Mouse (Mus musculus) cerebellum, postnatal 10 days (tissue): ENCODE measurements around the gene Slc1a7.

Source experiments
- DNase-seq, 2 experiments: peaks; one replicate each; pipeline ENCODE4 v3.0.0; 2021; ENCODE audit warnings: mixed read lengths in 2 of 2

The Slc1a7 gene

DNA sequence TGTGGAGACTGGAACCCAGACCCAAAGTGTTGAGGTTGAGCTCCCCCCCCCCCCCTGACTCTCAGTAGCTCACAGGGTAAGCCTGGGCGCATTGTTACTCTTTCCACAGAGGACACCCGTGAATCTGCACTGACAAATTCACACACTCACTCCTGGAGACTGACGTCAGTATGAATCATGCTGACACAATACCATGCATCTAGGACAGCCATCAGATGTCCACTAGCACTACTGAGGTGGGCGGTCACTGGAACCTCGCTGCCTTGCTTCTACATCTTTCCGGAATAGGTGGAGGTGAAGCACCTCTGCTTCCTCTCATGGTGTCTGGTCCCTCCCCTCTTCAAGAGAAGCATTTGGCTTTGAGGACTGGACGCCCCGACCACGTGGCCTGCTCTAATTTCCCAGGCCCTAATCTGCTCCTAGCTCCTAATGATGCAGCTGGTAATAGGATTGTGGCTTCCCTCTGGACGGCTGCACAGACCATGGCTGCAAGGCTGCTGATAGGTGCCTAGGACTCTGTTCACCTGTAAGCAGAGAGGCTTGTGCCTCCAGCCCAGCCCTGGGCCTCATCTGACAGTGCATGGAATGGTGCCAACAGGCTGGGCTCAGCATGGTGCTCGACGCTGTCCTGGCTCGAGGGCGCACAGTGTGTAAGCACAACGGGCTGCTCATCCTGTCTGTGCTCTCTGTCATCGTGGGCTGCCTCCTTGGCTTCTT lies at the start of gene Slc1a7:
Gene Slc1a7, plus strand, starts transcription at position 367 of the 717 bp plus-strand sequence.
- DNase-seq = peak in 1 of 2 experiments; percentile 28

DNA sequence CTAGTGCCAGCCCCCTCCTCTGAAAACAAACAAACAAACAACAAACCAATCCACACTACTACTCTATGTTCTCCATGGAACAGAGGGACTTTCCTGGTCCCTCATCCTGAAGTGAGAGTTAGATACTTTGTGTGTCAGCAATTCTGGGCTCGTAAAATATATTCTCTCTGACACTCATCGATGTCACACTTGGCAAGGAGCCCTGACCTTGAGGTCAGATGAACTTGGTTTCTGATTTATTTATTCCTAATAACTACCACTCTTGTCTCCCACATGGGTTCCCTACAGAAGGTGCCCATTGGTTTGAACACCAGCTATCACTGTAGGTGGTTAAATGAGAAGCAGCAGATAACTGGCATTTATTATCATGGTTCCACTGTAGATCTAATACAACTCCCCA lies 47.8 kb upstream of the Slc1a7 start:
- DNase-seq = no peak

DNA sequence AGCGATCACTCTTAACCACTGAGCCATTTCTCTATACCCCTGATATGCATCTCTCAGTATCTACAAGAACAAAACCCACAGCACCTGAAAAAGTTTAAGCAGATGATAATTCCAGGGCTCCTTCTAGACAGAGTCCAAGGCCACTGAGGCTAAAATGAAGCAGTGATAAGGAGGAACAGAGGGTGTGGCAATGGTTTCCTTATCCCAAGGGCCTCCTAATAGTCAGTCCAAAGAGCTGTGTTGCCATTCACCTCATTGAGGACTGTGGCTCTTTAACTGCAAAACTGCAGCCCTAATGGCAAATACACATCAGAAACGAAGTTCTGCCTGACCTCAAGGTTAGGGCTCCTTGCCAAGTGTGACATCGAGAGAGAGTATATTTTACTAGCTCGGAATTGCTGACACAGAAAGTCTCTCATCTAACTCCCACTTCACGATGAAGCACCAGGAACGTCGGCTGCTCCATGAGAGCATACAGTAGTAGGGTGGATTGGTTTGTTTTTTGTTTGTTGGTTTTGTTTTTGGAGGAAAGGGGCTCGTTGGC lies 46.9 kb upstream of the Slc1a7 start:
- DNase-seq = no peak

DNA sequence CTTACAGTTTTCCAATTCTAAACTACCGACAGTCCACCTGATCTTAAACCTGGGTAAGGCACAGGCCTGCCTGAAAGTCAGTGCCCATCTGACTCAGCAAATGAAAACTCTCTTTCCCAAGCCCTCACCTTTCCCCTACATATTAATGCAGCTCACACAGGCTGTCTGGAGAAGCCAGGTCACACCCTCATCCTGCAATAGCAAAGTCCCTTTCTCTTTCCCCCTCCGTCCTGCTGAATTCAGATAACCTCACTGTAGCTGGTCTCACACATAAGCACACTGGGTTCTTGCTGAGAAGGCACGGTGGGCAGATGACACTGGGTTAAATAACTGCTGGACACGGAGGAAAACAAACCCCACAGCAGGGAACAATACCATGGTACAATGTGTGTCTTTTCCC lies 46.2 kb upstream of the Slc1a7 start:
- no peak for DNase-seq

DNA sequence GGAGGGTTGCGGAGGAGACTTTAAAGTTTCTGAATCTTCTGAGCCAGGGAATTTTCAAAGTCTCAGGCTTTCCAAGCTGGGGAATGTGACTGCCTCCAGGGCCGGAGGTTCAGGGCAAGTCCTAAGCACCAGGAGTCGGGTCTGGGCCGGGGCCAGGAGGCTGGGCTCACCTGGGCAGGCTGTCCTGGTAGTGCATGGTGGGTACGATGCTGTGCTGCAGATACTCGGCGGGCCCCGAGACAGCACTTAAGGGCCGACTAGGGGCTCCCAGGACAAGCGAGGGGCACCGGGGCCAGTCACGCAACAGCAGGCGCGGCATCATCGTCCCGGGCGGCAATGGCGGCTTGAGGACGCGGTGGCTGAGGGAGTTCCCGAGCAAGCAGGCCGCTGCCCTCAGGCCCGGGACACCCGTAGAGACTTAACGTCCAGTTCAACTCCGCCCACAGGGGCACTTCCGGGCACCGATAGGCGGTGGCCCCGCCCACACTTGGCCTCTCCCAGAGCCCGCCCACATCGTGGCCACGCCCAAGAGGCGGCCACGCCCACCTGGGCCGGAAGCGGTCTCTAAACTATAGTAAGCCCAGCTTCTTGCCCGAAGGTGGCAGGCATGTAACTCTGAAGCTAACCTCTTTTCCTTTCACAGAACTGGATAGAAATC lies 44.9 kb upstream of the Slc1a7 start, which contains the start of gene Cpt2:
Gene Cpt2, minus strand, starts transcription at position 466 of the 658 bp plus-strand sequence.
- DNase-seq = peak; percentile 92 to 94

DNA sequence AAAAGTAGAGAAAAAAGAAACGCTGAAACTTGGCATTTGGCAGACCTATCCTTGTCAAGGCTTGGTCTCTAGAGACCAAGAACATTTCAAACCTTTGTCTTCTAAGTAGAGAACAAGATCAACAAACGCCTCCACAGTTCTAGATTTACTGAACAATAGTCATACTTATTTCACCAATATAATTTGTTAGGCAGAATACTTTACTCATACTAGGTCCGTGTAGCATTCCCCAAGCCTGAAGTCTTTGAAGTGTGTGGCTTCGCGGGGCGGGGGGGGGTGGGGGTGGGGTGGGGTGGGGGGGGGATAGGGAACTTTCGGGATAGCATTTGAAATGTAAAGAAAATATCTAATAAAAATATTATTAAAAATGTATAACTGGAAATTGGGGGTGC lies 44.3 kb upstream of the Slc1a7 start:
- no peak for DNase-seq

DNA sequence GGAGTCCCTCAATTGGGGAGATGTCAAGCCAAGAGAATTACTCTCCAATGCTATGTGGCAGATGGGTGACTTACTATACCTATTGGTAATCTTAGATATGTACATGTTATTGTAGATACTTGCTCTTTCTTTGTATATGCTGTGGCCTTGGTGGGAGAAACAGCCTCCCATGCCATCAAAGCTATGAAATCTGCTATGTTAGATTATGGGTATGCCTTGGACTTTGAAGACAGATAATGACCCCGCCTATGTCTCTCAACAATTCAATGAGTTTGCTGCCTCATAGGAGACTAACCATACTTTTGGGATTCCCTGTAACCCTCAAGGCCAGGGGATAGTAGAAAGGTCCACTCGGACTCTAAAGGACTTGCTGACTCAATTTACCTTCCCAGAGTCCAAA lies 39.9 kb upstream of the Slc1a7 start:
- DNase-seq = no peak

DNA sequence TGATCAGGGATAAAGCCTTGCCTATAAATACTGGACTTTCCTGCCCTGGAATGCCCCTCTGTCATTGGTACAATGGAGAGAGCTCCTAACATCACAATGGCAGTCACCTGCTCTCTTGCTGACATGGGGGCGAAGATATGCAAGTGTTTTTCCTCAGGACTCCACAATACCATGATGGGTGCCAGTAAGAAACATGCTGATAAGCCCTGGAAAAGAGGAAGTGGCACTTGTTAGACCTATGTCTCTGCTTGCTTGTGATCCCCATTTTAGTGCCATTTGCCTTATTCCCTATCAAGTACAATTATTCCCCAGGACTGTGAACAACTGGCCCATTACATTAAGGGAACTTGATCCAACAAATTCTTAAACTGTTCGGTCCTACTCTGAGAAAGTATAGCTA lies 39.4 kb upstream of the Slc1a7 start:
- DNase-seq = no peak

DNA sequence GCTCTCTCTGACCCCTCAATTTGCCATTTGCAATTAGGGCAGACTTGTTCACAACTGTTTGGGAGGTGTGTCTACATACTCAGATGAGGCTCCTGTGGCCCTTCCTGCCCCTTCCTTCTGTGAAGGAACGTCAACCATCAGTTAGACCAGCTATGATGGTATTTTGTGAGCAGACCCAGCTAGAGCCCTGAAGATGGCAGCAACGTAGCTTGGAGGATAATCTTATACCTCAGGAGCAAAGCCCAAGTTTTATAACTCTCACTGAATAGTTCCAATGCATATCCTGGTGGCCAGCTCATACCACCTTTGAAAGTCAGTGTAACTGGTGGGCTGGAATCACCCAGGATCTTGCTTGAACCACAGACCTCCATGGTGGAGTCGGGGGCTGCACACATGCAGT lies 36.7 kb upstream of the Slc1a7 start:
- no peak for DNase-seq

DNA sequence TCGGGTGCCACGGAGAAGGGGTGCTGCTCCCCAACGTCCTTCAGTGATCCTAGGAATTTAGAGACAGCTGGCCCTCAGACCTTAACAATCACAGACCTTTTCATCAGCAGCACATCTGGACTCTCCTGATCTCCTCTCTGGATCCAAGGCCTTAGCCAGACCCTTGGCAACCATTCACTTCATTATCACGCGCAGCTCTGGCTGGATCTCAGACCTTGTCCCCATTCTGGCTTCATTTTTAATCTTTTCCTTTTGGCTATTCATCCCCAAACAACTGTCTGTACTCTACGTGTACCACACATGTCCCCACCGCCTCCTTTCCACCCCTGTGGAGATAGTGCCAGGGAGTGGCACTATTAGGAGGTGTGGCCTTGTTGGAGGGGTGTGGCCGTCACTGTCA lies 34.9 kb upstream of the Slc1a7 start:
- no peak for DNase-seq

DNA sequence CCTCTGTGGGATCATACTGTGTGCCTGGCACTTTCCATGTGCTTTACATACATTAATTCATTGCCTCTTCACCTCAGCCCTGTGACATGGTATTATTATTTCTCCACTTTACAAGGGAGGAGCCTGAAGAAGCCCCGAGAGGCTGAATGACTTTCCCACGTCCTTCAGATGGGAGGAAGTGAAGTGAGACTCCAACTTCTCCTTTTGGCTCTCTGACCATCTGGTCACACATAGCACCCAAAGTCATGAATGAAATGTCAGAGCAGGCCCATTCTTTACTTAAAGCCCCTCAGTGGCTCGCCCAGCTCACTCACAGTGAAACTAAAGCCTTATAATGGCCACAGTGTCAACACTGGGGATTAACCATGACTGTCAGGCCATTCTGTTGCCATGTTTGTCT lies 32.9 kb upstream of the Slc1a7 start:
- DNase-seq = no peak

DNA sequence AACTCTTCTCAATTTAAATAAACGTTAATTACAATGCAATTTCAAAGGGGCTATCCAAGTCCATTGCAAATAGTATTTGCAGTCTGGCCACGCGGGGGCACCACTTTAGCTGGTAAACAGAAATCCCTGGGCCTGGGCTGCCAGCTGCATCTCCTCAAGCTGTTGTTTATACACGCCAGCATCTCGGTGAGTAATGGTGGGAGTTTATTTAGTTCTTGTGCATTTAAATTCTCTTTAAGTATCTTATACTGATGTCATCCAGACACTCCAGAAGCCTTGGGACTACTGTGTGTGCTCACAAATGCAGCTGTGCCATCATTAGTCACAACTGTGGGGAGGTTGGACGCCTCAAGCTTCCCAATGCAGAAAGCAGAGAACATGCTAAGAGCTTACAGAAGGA lies 30.8 kb upstream of the Slc1a7 start:
- DNase-seq = peak; percentile 90 to 91

DNA sequence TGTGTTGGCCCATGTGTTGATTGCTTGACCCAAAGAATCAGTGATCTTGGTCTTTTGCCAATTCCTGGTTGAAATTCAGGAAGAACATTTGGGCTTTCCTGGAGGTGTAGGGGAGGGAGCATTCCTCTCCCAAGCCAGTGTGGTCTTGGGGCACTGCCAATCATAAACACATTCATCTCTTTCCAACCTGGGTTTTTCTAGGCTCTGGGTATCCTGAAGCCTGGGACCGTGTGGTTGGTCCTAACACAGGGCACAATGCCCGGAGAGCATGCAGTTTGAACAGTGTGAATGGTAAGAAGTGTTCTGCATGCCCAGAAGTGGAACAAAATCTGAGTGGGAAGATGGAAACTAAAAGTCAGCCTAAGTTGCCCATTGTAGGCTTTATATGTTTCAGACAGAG lies 30.0 kb upstream of the Slc1a7 start:
- peak; percentile 65 to 77 for DNase-seq

DNA sequence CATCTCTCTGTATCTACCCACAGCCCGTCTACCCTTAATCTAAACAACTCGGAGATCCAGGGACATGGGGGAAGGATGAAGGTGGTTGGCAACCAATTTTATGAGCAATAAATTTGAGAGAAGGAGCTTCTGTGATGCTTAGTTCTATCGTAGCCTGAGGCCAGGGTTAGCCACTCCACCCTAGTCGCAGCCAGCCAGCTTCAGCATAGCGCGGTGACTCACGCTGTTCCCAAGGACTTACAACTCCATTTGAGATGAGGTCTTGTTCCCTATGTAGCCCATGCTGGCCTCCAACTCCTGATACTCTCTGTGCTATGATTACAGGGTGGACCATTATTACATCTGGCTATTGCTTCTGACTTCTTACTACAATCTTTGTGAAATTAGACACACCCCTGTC lies 25.4 kb upstream of the Slc1a7 start:
- no peak for DNase-seq

DNA sequence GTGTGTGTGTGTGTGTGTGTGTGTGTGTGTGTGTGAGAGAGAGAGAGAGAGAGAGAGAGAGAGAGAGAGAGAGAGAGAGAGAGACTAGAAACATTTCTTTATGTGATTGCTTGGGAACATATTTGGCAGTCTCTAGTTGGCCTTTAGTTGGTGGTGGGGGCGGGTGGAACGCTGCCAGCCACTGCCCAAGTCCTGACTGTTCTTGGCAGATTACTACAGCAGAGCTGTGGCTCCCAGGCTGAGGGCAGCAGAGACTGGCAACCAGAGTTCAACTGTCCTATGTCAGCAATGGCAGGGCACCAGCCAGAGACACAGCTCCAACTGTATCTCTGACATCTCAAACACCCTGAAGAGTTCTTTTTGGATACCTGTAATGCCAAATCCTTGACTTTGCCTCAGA lies 24.0 kb upstream of the Slc1a7 start:
- DNase-seq = peak; percentile 55 to 76

DNA sequence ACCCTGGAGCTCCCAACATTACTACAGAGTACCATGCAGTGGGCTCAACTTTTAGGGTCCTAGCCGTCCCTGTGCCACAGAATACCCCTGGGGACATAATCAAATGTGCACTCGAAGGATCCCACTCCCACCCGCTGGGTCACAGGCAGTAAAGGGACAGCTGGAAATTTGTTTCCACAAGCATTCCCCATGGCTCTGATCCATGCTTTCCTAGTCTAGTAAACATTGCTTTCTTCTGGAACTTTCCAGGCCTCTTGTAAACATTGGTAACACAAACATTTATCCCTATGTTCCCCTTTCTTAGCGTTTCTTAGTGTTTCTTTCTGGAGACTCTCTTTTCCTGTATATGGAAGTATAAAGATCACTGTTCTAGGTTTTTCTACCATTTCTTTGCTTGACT lies 18.2 kb upstream of the Slc1a7 start:
- DNase-seq = no peak

DNA sequence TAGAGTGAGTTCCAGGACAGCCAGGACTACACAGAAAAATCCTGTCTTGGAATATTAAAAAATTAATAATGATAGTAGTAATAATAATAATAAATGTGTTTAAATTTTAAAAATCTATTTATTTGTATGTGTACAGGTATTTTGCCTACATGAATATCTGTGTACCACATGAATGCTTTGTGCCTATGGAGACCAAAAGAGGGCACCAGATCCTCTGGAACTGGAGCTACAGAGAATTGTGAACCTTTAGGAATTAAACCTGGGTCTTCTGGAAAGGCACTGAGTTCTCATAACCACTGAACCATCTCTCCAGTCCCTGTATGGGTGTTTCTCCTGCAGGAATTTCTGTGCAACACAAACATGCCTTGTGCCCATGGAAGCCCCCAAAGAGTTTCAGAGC lies 15.3 kb upstream of the Slc1a7 start:
- DNase-seq = peak; percentile 38 to 49

DNA sequence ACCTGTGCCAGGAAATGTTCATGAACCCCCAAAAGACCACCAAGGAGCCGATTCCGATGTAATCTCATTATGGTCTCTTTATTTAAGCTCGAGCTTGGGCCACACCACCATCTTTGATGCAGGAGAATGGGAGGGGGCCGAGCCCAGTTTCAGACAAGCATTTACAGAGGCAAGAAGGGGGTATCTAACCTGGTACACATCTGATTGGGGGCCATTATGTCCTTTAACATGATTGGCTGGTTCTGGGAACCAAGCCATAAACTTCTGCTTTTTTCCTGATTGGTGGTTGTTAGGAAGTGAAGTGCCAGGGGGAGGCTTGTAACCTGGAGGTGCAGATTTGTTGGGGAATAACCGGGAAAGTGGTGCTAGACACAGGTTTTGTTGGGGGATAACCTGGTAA lies 12.4 kb upstream of the Slc1a7 start:
- no peak for DNase-seq

DNA sequence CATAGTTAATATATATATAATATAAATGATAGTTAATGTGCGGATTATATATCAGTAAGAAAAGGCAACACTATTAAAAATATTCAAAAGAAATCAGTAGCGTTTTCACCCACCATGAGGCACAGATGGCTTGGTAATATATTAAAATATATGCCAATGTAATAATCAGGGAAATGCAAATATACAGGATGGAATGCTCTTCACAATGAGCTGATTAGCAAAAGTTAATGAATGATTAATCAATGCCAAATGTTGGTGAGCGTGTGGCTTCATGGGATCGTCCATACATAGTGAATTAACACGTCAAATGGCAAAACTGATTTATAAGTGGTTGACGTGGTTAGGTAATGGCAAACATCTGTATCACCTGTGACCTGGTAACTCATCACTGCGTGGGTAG lies 9.6 kb upstream of the Slc1a7 start:
- no peak for DNase-seq

DNA sequence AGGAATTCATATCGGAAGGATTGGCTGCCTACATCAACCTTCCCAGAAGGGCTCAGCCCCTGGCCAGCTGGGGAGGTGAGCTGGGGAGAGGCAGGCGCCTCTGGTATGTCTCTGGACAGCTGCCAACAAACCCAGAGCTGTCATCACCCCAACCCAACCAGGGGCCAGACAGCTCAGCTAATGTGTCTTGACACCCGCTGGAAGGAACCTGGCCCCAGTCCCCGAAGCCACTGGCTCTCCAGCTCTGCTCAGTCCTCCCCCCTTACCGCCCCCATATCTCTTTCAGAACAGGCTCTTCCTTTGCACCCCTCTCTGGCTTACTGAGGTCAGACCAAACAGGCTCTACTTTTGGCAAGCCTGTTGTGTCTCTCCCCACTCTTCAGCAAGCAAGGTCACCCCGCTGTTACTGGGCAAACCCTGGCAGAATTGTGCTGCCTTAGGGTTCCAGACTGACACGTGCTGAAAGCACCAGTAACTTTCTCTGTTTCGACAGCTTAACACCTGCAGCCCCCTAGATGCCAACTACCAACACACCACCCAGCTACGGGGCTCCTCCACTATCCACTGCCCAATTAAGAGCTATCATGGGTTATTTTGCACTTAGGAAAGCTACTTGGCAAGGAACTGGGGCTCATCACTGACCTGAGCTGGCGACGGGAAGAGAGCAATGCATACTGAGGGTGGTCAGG lies 5.9 kb upstream of the Slc1a7 start:
- DNase-seq = peak; percentile 59 to 65

DNA sequence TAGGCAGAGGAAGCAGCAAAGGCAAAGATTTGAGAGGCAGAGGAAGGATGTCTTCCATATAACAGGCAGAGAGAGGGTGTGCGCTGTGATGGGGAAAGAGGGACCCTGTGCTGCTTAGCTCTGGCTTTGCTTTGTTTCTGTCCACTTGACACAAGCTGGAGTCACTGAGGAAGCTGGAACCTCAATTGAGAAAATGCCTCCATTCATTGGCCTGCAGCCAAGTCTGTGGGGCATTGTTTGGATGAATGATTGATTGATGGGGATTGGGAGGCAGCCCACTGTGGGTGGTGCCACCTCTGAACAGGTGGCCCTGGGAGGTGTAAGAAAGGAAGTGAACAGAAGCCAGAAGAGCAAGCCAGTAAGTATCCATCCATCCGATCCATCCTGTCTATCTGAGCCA lies 5.3 kb upstream of the Slc1a7 start:
- peak; percentile 55 to 57 for DNase-seq

DNA sequence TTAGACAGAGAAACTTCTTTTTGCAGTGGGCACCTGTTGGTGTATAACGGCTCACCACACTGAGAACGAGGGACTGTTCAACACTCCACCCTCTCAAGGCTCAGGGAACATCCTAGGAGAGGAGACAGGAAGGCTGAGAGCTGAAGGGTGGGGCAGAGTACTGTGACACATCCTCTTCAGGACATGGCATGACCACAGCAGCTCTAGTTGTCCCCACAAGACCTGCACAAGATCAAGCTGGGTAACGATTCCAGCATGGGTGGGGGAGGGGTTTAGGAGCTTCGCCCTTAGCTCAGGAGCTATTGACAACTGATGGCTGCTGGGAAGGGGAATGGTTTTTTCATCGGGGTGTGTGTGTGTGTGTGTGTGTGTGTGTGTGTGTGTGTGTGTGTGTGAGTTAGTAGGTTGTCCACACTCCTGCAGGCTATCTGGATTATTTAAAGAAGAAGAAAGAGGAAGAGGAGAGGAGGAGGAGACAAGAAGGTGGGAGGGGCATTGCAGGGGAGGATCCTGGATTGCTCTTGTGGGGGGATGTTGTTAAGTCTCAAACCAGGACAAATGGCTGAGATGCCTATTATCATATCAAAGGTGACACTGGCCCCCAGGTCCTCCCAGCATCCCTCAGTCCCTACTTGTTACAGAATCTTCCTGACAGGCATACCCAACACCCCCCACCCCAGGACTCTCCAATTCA lies 1.6 kb upstream of the Slc1a7 start:
- no peak for DNase-seq

DNA sequence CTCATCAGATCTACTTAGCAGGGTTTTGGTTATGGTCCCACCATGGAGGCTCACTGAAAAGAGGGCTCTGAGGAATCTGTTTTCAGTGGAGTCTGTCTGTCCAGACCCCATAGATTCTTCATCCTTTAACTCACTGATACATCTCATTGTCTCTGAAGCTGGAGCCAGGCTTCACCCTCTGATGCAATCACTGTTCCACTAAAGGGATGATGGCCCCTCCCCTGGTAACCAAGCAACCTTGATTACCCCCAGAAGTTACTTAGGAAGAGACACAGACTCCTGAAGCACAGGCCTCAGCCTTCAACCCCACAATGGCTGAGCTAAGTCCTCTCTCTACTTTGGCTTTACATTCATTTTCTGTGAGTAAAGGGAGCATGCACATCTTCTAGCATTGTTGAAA lies 1.6 kb downstream of the Slc1a7 start:
- DNase-seq = no peak
